Mouse (Mus musculus): Measurements from ENCODE around the gene Lrmda. TPM values are rescaled to one million over a fixed set of nuclear protein-coding genes. Genes with fewer than 3 reads are reported as not detected.
A peak's percentile ranks its signal among the peaks of the same experiment; 100 is the strongest.

Lrmda gene
- polyA plus RNA-seq, 1 experiment from 2014 or later = 0.23 TPM

GRCm38 (mm10) chr14:22719968-22720367 is 700.5 kb downstream of the Lrmda start:
- no peak overlapping the region for H3K9ac ChIP-seq (replicated peaks)
- H3K9me3 ChIP-seq = no peaks in the 10 kb centered on the region
- no peak overlapping the region for H3K4me2 ChIP-seq (replicated peaks)
- H3K27me3 ChIP-seq = peaks cover 3% of the 10 kb centered on the region; the same call in 1 of the 2 replicates
- H3K36me3 ChIP-seq = no peaks in the 10 kb centered on the region
- WGBS = 94% methylated on average over 1 of the region's 1 CpGs
- ATAC-seq = no peak
- H3K4me3 ChIP-seq (replicated peaks) = no peak overlapping the region
- peaks cover 9% of the 10 kb centered on the region; the same call in 1 of the 2 replicates for H3K4me1 ChIP-seq (replicated peaks)
- no peak overlapping the region for H3K27ac ChIP-seq

- Histone ChIP-seq H3K4me2 (replicated peaks) (no peak overlapping the region), H3K4me1 (replicated peaks) (peaks cover 9% of the 10 kb centered on the region; the same call in 1 of the 2 replicates), H3K27me3 (peaks cover 3% of the 10 kb centered on the region; the same call in 1 of the 2 replicates), H3K36me3 (no peaks in the 10 kb centered on the region), H3K4me3 (replicated peaks) (no peak overlapping the region), H3K9ac (replicated peaks) (no peak overlapping the region), H3K27ac (no peak overlapping the region), H3K9me3 (no peaks in the 10 kb centered on the region)
- no peak for ATAC-seq
- 32% methylated on average over 5 of the region's 5 CpGs for WGBS
Measured at GRCm38 (mm10) chr14:22721845-22722244, 702.3 kb downstream of the Lrmda start.

- Histone ChIP-seq H3K9ac (replicated peaks) (no peak overlapping the region), H3K27me3 (peaks cover 3% of the 10 kb centered on the region; the same call in 1 of the 2 replicates), H3K4me2 (replicated peaks) (no peak overlapping the region), H3K4me1 (replicated peaks) (no peaks in the 10 kb centered on the region), H3K27ac (no peak overlapping the region), H3K9me3 (no peaks in the 10 kb centered on the region), H3K4me3 (replicated peaks) (no peak overlapping the region), H3K36me3 (no peaks in the 10 kb centered on the region)
- no peak for ATAC-seq
- 75% methylated on average over 2 of the region's 2 CpGs for WGBS
Measured at GRCm38 (mm10) chr14:22727548-22727947, 708.0 kb downstream of the Lrmda start.

GRCm38 (mm10) chr14:22728611-22729223 is 709.2 kb downstream of the Lrmda start:
- H3K27ac ChIP-seq = no peak overlapping the region
- no peak overlapping the region for H3K4me3 ChIP-seq (replicated peaks)
- ATAC-seq = no peak
- no peaks in the 10 kb centered on the region for H3K4me1 ChIP-seq (replicated peaks)
- no peak overlapping the region for H3K9ac ChIP-seq (replicated peaks)
- 77% methylated on average over 8 of the region's 8 CpGs for WGBS
- H3K36me3 ChIP-seq = no peaks in the 10 kb centered on the region
- no peaks in the 10 kb centered on the region for H3K27me3 ChIP-seq
- H3K9me3 ChIP-seq = no peaks in the 10 kb centered on the region
- no peak overlapping the region for H3K4me2 ChIP-seq (replicated peaks)

GRCm38 (mm10) chr14:22738603-22739002 is 719.1 kb downstream of the Lrmda start:
- Histone ChIP-seq H3K4me3 (replicated peaks) (no peak overlapping the region), H3K9ac (replicated peaks) (no peak overlapping the region), H3K9me3 (no peaks in the 10 kb centered on the region), H3K4me2 (replicated peaks) (no peak overlapping the region), H3K4me1 (replicated peaks) (no peaks in the 10 kb centered on the region), H3K27ac (no peak overlapping the region), H3K36me3 (no peaks in the 10 kb centered on the region), H3K27me3 (peaks cover 39% of the 10 kb centered on the region)
- 0 out of 2 replicates have a peak, but pooled peaks have one; percentile 55 for ATAC-seq
- WGBS = 63% methylated on average over 11 of the region's 11 CpGs

GRCm38 (mm10) chr14:22742527-22742926 is 723.0 kb downstream of the Lrmda start:
- Histone ChIP-seq H3K27me3 (peaks cover 42% of the 10 kb centered on the region), H3K36me3 (no peaks in the 10 kb centered on the region), H3K9ac (replicated peaks) (no peak overlapping the region), H3K27ac (no peak overlapping the region), H3K4me3 (replicated peaks) (no peak overlapping the region), H3K4me1 (replicated peaks) (peaks cover 19% of the 10 kb centered on the region), H3K9me3 (no peaks in the 10 kb centered on the region), H3K4me2 (replicated peaks) (no peak overlapping the region)
- no peak for ATAC-seq

GRCm38 (mm10) chr14:22743264-22743663 is 723.8 kb downstream of the Lrmda start:
- Histone ChIP-seq H3K27ac (no peak overlapping the region), H3K9me3 (no peaks in the 10 kb centered on the region), H3K36me3 (no peaks in the 10 kb centered on the region), H3K4me3 (replicated peaks) (no peak overlapping the region), H3K4me1 (replicated peaks) (peaks cover 19% of the 10 kb centered on the region), H3K4me2 (replicated peaks) (no peak overlapping the region), H3K27me3 (peaks cover 38% of the 10 kb centered on the region), H3K9ac (replicated peaks) (no peak overlapping the region)
- 88% methylated on average over 4 of the region's 4 CpGs for WGBS
- no peak for ATAC-seq

- Histone ChIP-seq H3K4me2 (replicated peaks) (no peak overlapping the region), H3K4me1 (replicated peaks) (peaks cover 19% of the 10 kb centered on the region), H3K4me3 (replicated peaks) (no peak overlapping the region), H3K36me3 (no peaks in the 10 kb centered on the region), H3K27me3 (peaks cover 38% of the 10 kb centered on the region), H3K27ac (no peak overlapping the region), H3K9me3 (no peaks in the 10 kb centered on the region), H3K9ac (replicated peaks) (no peak overlapping the region)
- WGBS = 15% methylated on average over 5 of the region's 5 CpGs
- 0 out of 2 replicates have a peak, but pooled peaks have one; percentile 14 for ATAC-seq
Measured at GRCm38 (mm10) chr14:22744701-22745100, 725.2 kb downstream of the Lrmda start.

- no peak overlapping the region for H3K27ac ChIP-seq
- peaks cover 19% of the 10 kb centered on the region for H3K4me1 ChIP-seq (replicated peaks)
- H3K36me3 ChIP-seq = no peaks in the 10 kb centered on the region
- ATAC-seq = no peak
- H3K9ac ChIP-seq (replicated peaks) = no peak overlapping the region
- 45% methylated on average over 1 of the region's 1 CpGs for WGBS
- H3K4me3 ChIP-seq (replicated peaks) = no peak overlapping the region
- no peak overlapping the region for H3K4me2 ChIP-seq (replicated peaks)
- no peaks in the 10 kb centered on the region for H3K9me3 ChIP-seq
- peaks cover 32% of the 10 kb centered on the region for H3K27me3 ChIP-seq
Measured at GRCm38 (mm10) chr14:22745263-22745881, 725.9 kb downstream of the Lrmda start.

GRCm38 (mm10) chr14:22745882-22746480 is 726.5 kb downstream of the Lrmda start:
- Histone ChIP-seq H3K4me3 (replicated peaks) (no peak overlapping the region), H3K27ac (peak overlapping the region; percentile 71), H3K4me1 (replicated peaks) (peaks cover 19% of the 10 kb centered on the region), H3K9ac (replicated peaks) (no peak overlapping the region), H3K27me3 (peaks cover 30% of the 10 kb centered on the region), H3K36me3 (no peaks in the 10 kb centered on the region), H3K9me3 (no peaks in the 10 kb centered on the region), H3K4me2 (replicated peaks) (peak overlapping the region; percentile 15)
- WGBS = under 1% methylated on average over 5 of the region's 5 CpGs
- ATAC-seq = peak; percentile 74

- Histone ChIP-seq H3K36me3 (no peaks in the 10 kb centered on the region), H3K27me3 (peaks cover 19% of the 10 kb centered on the region), H3K9ac (replicated peaks) (no peak overlapping the region), H3K27ac (no peak overlapping the region), H3K9me3 (no peaks in the 10 kb centered on the region), H3K4me3 (replicated peaks) (no peak overlapping the region), H3K4me2 (replicated peaks) (no peak overlapping the region), H3K4me1 (replicated peaks) (peaks cover 19% of the 10 kb centered on the region)
- no peak for ATAC-seq
- WGBS = 97% methylated on average over 5 of the region's 5 CpGs
Measured at GRCm38 (mm10) chr14:22747816-22748215, 728.3 kb downstream of the Lrmda start.

- ATAC-seq = no peak
- Histone ChIP-seq H3K27ac (no peak overlapping the region), H3K4me3 (replicated peaks) (no peak overlapping the region), H3K27me3 (peaks cover 9% of the 10 kb centered on the region), H3K9ac (replicated peaks) (no peak overlapping the region), H3K4me1 (replicated peaks) (peaks cover 12% of the 10 kb centered on the region), H3K9me3 (no peaks in the 10 kb centered on the region), H3K36me3 (no peaks in the 10 kb centered on the region), H3K4me2 (replicated peaks) (no peak overlapping the region)
Measured at GRCm38 (mm10) chr14:22750409-22750808, 730.9 kb downstream of the Lrmda start.
